Mouse (Mus musculus): ENCODE data around the gene Pkdrej. TPM values are rescaled to one million over a fixed set of nuclear protein-coding genes. Genes with fewer than 3 reads are reported as not detected.
"Not testable (repeated sequence)": the region's sequence is repeated elsewhere in the genome, so short reads cannot be mapped to it uniquely, and the experiment has no call there.

The Pkdrej gene
- 0.26 and 0.31 TPM in 2 replicates for polyA plus RNA-seq (2014; fragmentation: Nextera tagmentation; extraction: Ambion mirVana)

DNA sequence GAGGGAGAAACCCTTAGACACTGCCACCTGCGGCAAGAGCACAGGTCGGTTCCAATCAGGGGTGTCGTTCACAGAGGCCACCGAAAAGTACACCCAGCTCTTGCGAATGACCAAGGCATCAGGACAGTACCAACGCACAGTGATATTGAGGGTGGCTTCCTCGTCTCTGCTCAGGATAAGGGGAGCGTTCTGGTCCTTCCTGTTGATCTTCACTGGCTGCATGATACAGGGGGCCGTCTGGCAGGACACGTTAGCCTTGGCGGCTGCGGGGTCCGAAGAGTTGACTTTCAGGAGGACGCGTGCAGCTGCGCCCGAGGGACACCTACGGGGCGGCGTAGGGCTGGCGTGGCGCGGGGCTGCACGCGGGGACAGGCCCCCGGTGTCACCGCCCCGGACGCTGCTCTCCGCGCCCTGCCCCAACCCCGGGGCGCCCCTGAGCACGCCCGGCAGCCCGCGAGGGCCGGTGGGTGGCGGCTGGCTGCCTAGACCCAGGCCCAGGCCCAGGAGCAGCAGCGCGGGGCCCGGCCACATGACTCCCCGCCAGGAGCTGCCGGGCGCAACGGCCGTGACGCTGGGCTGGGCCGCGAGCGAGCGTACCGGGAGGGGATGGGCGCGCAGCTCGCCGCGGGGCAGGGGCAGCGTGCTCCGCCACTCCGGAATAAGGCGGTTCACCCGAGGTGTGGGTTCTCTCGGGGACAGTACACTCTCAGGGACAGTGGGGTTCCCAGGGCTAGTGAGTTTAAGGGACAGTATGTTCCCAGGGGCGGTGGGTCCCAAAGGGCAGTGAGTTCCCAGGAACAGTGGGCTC is at the start of gene Pkdrej:
Gene Pkdrej (minus strand): TSS at position 532 of the 808 bp plus-strand sequence.
- Histone ChIP-seq H3K4me2 (ENCODE audit: low read depth, low read length) (peak within 1 kb of the TSS; percentile 93), H3K9me3 (ENCODE audit: control insufficient read depth, low read length) (peaks cover 20% of the 10 kb centered on the region; the same call in 1 of the 2 replicates), H3K36me3 (ENCODE audit: control insufficient read depth, insufficient read depth, low read length) (no peaks in the 10 kb centered on the region), H3K4me1 (ENCODE audit: control insufficient read depth, insufficient read depth, low read length) (no peaks in the 10 kb centered on the region; the same call in 1 of the 2 replicates), H3K4me3 (ENCODE audit: low read depth, low read length) (peak within 1 kb of the TSS; percentile 53), H3K27me3 (replicated peaks; ENCODE audit: control insufficient read depth, insufficient read depth, low read length) (peaks cover 7% of the 10 kb centered on the region), H3K9ac (ENCODE audit: low read depth, low read length) (peak within 1 kb of the TSS; percentile 79), H3K27ac (replicated peaks; ENCODE audit: low read depth, low read length) (no peak within 1 kb of the TSS)
- WGBS = 1% methylated on average over 23 of the region's 65 CpGs
- ATAC-seq (ENCODE audit: low read depth) = peak; percentile 88
- peak; percentile 34 for DNase-seq (ENCODE audit: low spot score)

- Histone ChIP-seq H3K4me1 (ENCODE audit: control insufficient read depth, insufficient read depth, low read length) (no peaks in the 10 kb centered on the region), H3K4me3 (ENCODE audit: low read depth, low read length) (no peak overlapping the region), H3K4me2 (ENCODE audit: low read depth, low read length) (no peak overlapping the region), H3K27me3 (replicated peaks; ENCODE audit: control insufficient read depth, insufficient read depth, low read length) (no peaks in the 10 kb centered on the region), H3K27ac (replicated peaks; ENCODE audit: low read depth, low read length) (no peak overlapping the region), H3K9ac (ENCODE audit: low read depth, low read length) (no peak overlapping the region), H3K36me3 (ENCODE audit: control insufficient read depth, insufficient read depth, low read length) (peaks cover 80% of the 10 kb centered on the region), H3K9me3 (ENCODE audit: control insufficient read depth, low read length) (no peaks in the 10 kb centered on the region)
- WGBS = 47% methylated on average over 6 of the region's 6 CpGs
- no peak for ATAC-seq (ENCODE audit: low read depth)
- peak; percentile 73 for DNase-seq (ENCODE audit: low spot score)
Measured at GRCm38 (mm10) chr15:85867696-85868095, 46.2 kb upstream of the Pkdrej start.

DNA sequence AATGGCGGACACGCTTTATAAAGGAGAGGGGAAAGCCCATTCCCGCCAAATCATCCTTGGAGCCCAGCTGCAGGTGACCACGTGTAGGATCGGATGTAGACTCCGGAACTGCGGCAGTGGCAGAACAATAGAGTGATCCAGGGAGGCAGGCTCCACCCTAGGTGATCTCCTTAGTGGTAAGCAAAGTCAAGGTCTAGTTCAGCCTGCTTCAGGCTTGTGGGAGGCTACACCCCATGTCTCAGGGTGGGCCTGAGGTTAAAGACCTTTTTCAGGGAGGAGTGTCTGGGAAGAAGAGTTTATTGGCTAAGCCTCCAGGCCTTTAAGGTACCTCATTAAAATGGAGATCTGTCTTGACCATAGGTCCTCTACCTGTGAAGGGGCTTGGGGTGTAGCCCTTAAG is 44.4 kb upstream of the Pkdrej start:
- H3K4me1 ChIP-seq (ENCODE audit: control insufficient read depth, insufficient read depth, low read length); H3K9ac ChIP-seq (ENCODE audit: low read depth, low read length); H3K4me2 ChIP-seq (ENCODE audit: low read depth, low read length); H3K27ac ChIP-seq (replicated peaks; ENCODE audit: low read depth, low read length); H3K4me3 ChIP-seq (ENCODE audit: low read depth, low read length); H3K9me3 ChIP-seq (ENCODE audit: control insufficient read depth, low read length); H3K27me3 ChIP-seq (replicated peaks; ENCODE audit: control insufficient read depth, insufficient read depth, low read length); DNase-seq (ENCODE audit: low spot score); ATAC-seq (ENCODE audit: low read depth): not testable (repeated sequence)
- 87% methylated on average over 7 of the region's 7 CpGs for WGBS
- peaks cover 73% of the 10 kb centered on the region for H3K36me3 ChIP-seq (ENCODE audit: control insufficient read depth, insufficient read depth, low read length)

GRCm38 (mm10) chr15:85859490-85860031 is 38.0 kb upstream of the Pkdrej start, which contains the start of gene Gtse1:
Gtse1 (plus strand) TSS chr15:85859745.
- DNase-seq (ENCODE audit: low spot score) (peak; percentile 99), ATAC-seq (ENCODE audit: low read depth) (peak; percentile 99)
- peaks cover 23% of the 10 kb centered on the region for H3K36me3 ChIP-seq (ENCODE audit: control insufficient read depth, insufficient read depth, low read length)
- peak within 1 kb of the TSS; percentile 74 for H3K9ac ChIP-seq (ENCODE audit: low read depth, low read length)
- H3K27me3 ChIP-seq (replicated peaks; ENCODE audit: control insufficient read depth, insufficient read depth, low read length) = no peaks in the 10 kb centered on the region
- peak within 1 kb of the TSS; percentile 69 for H3K27ac ChIP-seq (replicated peaks; ENCODE audit: low read depth, low read length)
- peaks cover 17% of the 10 kb centered on the region; the same call in 1 of the 2 replicates for H3K4me1 ChIP-seq (ENCODE audit: control insufficient read depth, insufficient read depth, low read length)
- WGBS = 1% methylated on average over 31 of the region's 42 CpGs
- H3K4me2 ChIP-seq (ENCODE audit: low read depth, low read length) = peak within 1 kb of the TSS; percentile 77
- H3K9me3 ChIP-seq (ENCODE audit: control insufficient read depth, low read length) = no peaks in the 10 kb centered on the region
- peak within 1 kb of the TSS; percentile 75 for H3K4me3 ChIP-seq (ENCODE audit: low read depth, low read length)

DNA sequence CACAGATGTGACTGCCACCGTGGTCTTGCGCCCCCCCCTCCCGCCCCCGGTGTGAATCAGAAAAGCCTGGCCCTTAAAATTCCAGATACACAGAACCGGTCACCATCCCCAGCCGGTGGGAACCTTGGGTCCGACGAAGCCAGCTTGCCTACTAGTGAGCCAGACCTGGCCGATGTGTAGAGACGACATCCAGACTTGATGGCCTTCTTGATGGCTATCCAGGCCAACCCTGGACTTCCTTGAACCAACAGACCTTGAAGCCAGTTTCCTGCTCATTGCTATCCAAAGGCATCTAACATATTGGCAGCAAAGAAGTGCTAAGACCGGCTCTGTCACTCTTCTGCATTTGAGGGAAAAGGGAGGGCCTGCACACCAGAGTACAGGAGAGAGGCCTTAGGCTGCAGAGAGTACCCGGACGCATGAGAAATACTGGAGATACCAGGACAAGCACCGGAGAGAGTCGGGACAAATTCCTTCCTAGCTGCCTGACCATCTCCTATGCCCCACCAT is 37.5 kb upstream of the Pkdrej start:
- ATAC-seq (ENCODE audit: low read depth) = peak; percentile 35
- peak overlapping the region; percentile 69; the same call in 1 of the 2 replicates for H3K27ac ChIP-seq (replicated peaks; ENCODE audit: low read depth, low read length)
- peaks cover 17% of the 10 kb centered on the region; the same call in 1 of the 2 replicates for H3K4me1 ChIP-seq (ENCODE audit: control insufficient read depth, insufficient read depth, low read length)
- DNase-seq (ENCODE audit: low spot score) = no peak
- WGBS = 8% methylated on average over 15 of the region's 15 CpGs
- H3K36me3 ChIP-seq (ENCODE audit: control insufficient read depth, insufficient read depth, low read length) = peaks cover 18% of the 10 kb centered on the region
- H3K9me3 ChIP-seq (ENCODE audit: control insufficient read depth, low read length) = no peaks in the 10 kb centered on the region
- peak overlapping the region; percentile 74 for H3K9ac ChIP-seq (ENCODE audit: low read depth, low read length)
- peak overlapping the region; percentile 75 for H3K4me3 ChIP-seq (ENCODE audit: low read depth, low read length)
- peak overlapping the region; percentile 77 for H3K4me2 ChIP-seq (ENCODE audit: low read depth, low read length)
- H3K27me3 ChIP-seq (replicated peaks; ENCODE audit: control insufficient read depth, insufficient read depth, low read length) = no peaks in the 10 kb centered on the region

- Histone ChIP-seq H3K4me2 (ENCODE audit: low read depth, low read length) (no peak overlapping the region), H3K4me3 (ENCODE audit: low read depth, low read length) (no peak overlapping the region), H3K36me3 (ENCODE audit: control insufficient read depth, insufficient read depth, low read length) (no peaks in the 10 kb centered on the region), H3K9me3 (ENCODE audit: control insufficient read depth, low read length) (no peaks in the 10 kb centered on the region), H3K9ac (ENCODE audit: low read depth, low read length) (no peak overlapping the region), H3K27ac (replicated peaks; ENCODE audit: low read depth, low read length) (no peak overlapping the region), H3K27me3 (replicated peaks; ENCODE audit: control insufficient read depth, insufficient read depth, low read length) (no peaks in the 10 kb centered on the region), H3K4me1 (ENCODE audit: control insufficient read depth, insufficient read depth, low read length) (no peaks in the 10 kb centered on the region)
- 79% methylated on average over 12 of the region's 12 CpGs for WGBS
- ATAC-seq (ENCODE audit: low read depth) (no peak), DNase-seq (ENCODE audit: low spot score) (no peak)
Measured at GRCm38 (mm10) chr15:85851656-85852392, 30.3 kb upstream of the Pkdrej start.

GRCm38 (mm10) chr15:85845071-85845470 is 23.5 kb upstream of the Pkdrej start:
- no peaks in the 10 kb centered on the region for H3K4me1 ChIP-seq (ENCODE audit: control insufficient read depth, insufficient read depth, low read length)
- no peak overlapping the region for H3K4me3 ChIP-seq (ENCODE audit: low read depth, low read length)
- no peaks in the 10 kb centered on the region for H3K36me3 ChIP-seq (ENCODE audit: control insufficient read depth, insufficient read depth, low read length)
- ATAC-seq (ENCODE audit: low read depth) (no peak), DNase-seq (ENCODE audit: low spot score) (no peak)
- H3K4me2 ChIP-seq (ENCODE audit: low read depth, low read length) = no peak overlapping the region
- H3K9me3 ChIP-seq (ENCODE audit: control insufficient read depth, low read length) = no peaks in the 10 kb centered on the region
- no peak overlapping the region for H3K9ac ChIP-seq (ENCODE audit: low read depth, low read length)
- H3K27ac ChIP-seq (replicated peaks; ENCODE audit: low read depth, low read length) = no peak overlapping the region
- H3K27me3 ChIP-seq (replicated peaks; ENCODE audit: control insufficient read depth, insufficient read depth, low read length) = no peaks in the 10 kb centered on the region

DNA sequence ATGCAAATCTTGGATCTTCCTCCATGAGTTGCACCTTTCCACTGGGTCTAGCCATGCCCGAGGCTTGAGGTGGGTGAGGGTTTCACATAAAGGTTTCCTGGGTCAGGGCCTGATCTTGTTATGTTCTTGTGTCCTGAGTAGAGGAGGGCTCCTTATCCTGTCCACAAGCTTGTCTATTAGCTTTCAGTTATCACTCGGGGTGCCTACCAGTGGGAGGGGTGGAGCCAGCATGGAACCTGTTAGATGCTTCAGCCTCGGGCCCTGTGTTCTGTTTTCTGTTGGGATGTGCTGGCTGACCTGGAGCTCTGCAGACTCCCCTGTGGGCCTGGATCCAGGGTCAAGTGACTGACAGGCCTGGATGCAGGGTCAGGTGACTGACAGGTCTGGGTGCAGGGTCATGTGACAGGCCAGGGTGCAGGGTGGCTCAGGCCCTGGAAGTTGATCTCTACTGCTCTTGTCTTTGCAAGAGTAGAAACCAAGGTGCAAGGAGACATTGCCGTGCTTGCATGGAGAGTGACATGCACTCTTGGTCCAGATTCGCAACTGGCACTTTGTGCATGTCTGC is 20.3 kb upstream of the Pkdrej start:
- no peak overlapping the region for H3K9ac ChIP-seq (ENCODE audit: low read depth, low read length)
- H3K27me3 ChIP-seq (replicated peaks; ENCODE audit: control insufficient read depth, insufficient read depth, low read length) = no peaks in the 10 kb centered on the region
- DNase-seq (ENCODE audit: low spot score) = no peak
- no peak overlapping the region for H3K27ac ChIP-seq (replicated peaks; ENCODE audit: low read depth, low read length)
- no peak overlapping the region for H3K4me3 ChIP-seq (ENCODE audit: low read depth, low read length)
- H3K9me3 ChIP-seq (ENCODE audit: control insufficient read depth, low read length) = no peaks in the 10 kb centered on the region
- no peak overlapping the region for H3K4me2 ChIP-seq (ENCODE audit: low read depth, low read length)
- H3K4me1 ChIP-seq (ENCODE audit: control insufficient read depth, insufficient read depth, low read length) = no peaks in the 10 kb centered on the region
- H3K36me3 ChIP-seq (ENCODE audit: control insufficient read depth, insufficient read depth, low read length) = no peaks in the 10 kb centered on the region
- no peak for ATAC-seq (ENCODE audit: low read depth)
- 78% methylated on average over 5 of the region's 5 CpGs for WGBS

All from embryonic facial prominence, embryonic 14.5 days (tissue).